Mouse (Mus musculus) liver, embryonic 14.5 days (tissue): ENCODE measurements at regions not wholly inside any gene's neighbourhood (a gene's known extent, or its start where the extent isn't known, plus 50 kb on each side); places are given as distances from the start of the nearest gene placed in this dataset.

ENCODE experiments used
- ATAC-seq: fragments of 200-750 bp; cut with Nextera tagmentation; 2 replicates; pipeline ENCODE4 v1.8.0; 2017; ENCODE audit warnings: moderate number of reproducible peaks, mild to moderate bottlenecking, moderate library complexity; ENCODE audit not compliant: insufficient read depth
- DNase-seq, 3 experiments: peaks; one replicate each; pipeline ENCODE4 v3.0.0-alpha.2; 2012 to 2013; ENCODE audit warnings: low read depth in 3 of 3, low spot score in 3 of 3
- H3K27ac ChIP-seq: fragments of 300-500 bp; sonication (generic); 2 replicates; pipeline ENCODE4 v1.5.1; 2014; ENCODE audit warnings: moderate library complexity, mild to moderate bottlenecking, control low read depth, inconsistent platforms
- H3K27me3 ChIP-seq: fragments of 300-500 bp; sonication (generic); 2 replicates; pipeline ENCODE4 v1.6.1; 2014; ENCODE audit warnings: mild to moderate bottlenecking, low read length, moderate library complexity; ENCODE audit not compliant: control insufficient read depth, insufficient read depth
- H3K36me3 ChIP-seq: fragments of 300-500 bp; sonication (generic); replicated peaks from 2 replicates; pipeline ENCODE4 v1.6.1; 2014; ENCODE audit warnings: low read depth; ENCODE audit not compliant: control insufficient read depth, insufficient read depth
- H3K4me1 ChIP-seq, 2 experiments: fragments of 200-500 bp in 1 of 2; fragments of 300-500 bp in 1 of 2; sonication (generic) in 1 of 2; replicated peaks; 2 replicates each; pipeline ENCODE4 v1.6.1; 2012 to 2014; ENCODE audit warnings: antibody characterized with exemption in 1 of 2, inconsistent platforms in 1 of 2, low read length in 1 of 2; ENCODE audit not compliant: control insufficient read depth in 2 of 2, insufficient read depth in 2 of 2
- H3K4me2 ChIP-seq: fragments of 300-500 bp; sonication (generic); 2 replicates; pipeline ENCODE4 v1.6.1; 2014; ENCODE audit warnings: low read depth, mild to moderate bottlenecking, control low read depth, moderate library complexity
- H3K4me3 ChIP-seq, 2 experiments: fragments of 200-500 bp in 1 of 2; fragments of 300-500 bp in 1 of 2; sonication (generic) in 1 of 2; 2 replicates each; pipeline ENCODE4 v1.5.1; 2012 to 2014; ENCODE audit warnings: low read depth in 2 of 2, low read length in 2 of 2, mild to moderate bottlenecking in 2 of 2, control low read depth in 1 of 2, inconsistent platforms in 1 of 2, moderate library complexity in 1 of 2; ENCODE audit not compliant: insufficient read depth in 1 of 2
- H3K9ac ChIP-seq: fragments of 300-500 bp; sonication (generic); replicated peaks from 2 replicates; pipeline ENCODE4 v1.6.1; 2014; ENCODE audit warnings: mild to moderate bottlenecking, control low read depth, moderate library complexity
- H3K9me3 ChIP-seq: fragments of 300-500 bp; sonication (generic); 2 replicates; pipeline ENCODE4 v1.6.1; 2016; ENCODE audit warnings: low read length, mixed read lengths; ENCODE audit not compliant: control insufficient read depth
- CTCF ChIP-seq: IDR thresholded peaks from 2 replicates; pipeline ENCODE4 v1.5.1; 2016; ENCODE audit warnings: antibody characterized with exemption, low read depth, control low read depth
- EP300 ChIP-seq: IDR thresholded peaks from 2 replicates; pipeline ENCODE4 v1.6.1; 2016; ENCODE audit warnings: antibody characterized with exemption, low read depth
- WGBS: fragments of 180-500 bp; shearing (Covaris S2); extraction: QIAGEN DNeasy Blood & Tissue Kit; methylation state at CpG from one replicate; pipeline ENCODE4 v1.1.7; 2014; ENCODE audit not compliant: insufficient replicate concordance; 5-methylcytosine and 5-hydroxymethylcytosine counted together

DNA sequence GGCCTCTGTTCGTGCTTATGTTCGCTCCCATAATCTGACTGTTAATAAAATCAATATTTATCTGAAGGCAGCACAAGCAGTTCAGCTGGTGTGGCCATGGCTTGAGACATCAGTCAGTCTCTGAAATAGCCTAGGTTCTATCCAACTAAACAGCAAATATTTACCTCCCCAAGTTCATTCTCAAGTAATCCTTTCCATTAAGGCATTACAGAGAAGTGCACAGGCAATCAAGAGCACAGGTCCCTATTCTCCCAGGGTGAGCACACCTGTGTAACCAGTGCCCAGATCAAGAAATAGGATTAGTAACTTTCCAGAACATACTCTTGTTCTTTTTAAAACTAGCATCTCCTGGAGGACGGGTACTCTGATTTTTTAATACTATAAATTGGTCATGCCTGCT lies 199.2 kb upstream of the Bmp2 start:
- no peak for TF ChIP-seq CTCF
- TF ChIP-seq EP300 = no peak
- H3K9me3 ChIP-seq = no peaks in the 10 kb centered on the region
- H3K27me3 ChIP-seq = no peaks in the 10 kb centered on the region
- no peak overlapping the region for H3K4me3 ChIP-seq
- H3K27ac ChIP-seq = no peak overlapping the region
- H3K36me3 ChIP-seq = no peaks in the 10 kb centered on the region
- H3K4me2 ChIP-seq = no peak overlapping the region
- no peak overlapping the region for H3K9ac ChIP-seq
- ATAC-seq (no peak), DNase-seq (no peak)
- 62% methylated on average over 3 of the region's 3 CpGs for WGBS
- no peaks in the 10 kb centered on the region for H3K4me1 ChIP-seq

DNA sequence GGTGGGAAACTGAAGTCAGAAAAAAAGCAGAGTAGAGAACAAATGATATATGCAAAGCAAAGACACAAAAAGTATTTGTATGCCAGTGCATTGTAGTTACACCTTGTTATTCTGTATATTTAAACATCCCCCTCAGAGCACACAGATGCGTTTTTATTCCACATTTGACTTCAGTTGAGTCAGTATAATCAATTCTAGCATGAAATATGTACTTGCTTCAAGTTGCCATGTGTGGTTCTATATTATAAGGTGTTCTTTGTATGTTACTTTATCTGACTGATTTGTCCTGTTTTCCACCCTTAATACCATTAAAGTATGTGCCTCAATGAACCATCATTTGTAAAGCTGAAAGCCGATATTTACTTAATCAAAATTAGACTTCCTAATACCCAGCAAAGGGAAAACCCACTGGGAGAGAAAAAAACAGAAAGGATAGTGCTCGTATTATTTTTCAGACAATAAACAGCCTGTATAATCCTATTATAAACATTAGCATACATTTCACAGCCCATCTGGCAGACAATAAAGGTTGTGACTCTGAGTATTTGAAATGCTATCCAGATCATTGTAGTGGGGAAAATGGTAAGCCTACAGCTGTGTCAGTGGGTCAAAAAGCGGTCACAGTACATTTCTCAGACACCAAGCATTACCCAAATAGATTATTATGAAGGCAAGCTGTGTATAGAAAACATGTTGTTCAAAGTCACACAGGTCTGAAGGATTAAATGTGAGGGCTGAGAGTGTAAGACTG lies 189.1 kb upstream of the Bmp2 start:
- no peak overlapping the region for H3K27ac ChIP-seq
- TF ChIP-seq EP300 (no peak), CTCF (no peak)
- no peak overlapping the region for H3K9ac ChIP-seq
- H3K9me3 ChIP-seq = no peaks in the 10 kb centered on the region
- H3K4me2 ChIP-seq = no peak overlapping the region
- H3K27me3 ChIP-seq = no peaks in the 10 kb centered on the region
- DNase-seq (no peak), ATAC-seq (no peak)
- no peaks in the 10 kb centered on the region for H3K4me1 ChIP-seq
- 52% methylated on average over 4 of the region's 4 CpGs for WGBS
- H3K36me3 ChIP-seq = no peaks in the 10 kb centered on the region
- no peak overlapping the region for H3K4me3 ChIP-seq

DNA sequence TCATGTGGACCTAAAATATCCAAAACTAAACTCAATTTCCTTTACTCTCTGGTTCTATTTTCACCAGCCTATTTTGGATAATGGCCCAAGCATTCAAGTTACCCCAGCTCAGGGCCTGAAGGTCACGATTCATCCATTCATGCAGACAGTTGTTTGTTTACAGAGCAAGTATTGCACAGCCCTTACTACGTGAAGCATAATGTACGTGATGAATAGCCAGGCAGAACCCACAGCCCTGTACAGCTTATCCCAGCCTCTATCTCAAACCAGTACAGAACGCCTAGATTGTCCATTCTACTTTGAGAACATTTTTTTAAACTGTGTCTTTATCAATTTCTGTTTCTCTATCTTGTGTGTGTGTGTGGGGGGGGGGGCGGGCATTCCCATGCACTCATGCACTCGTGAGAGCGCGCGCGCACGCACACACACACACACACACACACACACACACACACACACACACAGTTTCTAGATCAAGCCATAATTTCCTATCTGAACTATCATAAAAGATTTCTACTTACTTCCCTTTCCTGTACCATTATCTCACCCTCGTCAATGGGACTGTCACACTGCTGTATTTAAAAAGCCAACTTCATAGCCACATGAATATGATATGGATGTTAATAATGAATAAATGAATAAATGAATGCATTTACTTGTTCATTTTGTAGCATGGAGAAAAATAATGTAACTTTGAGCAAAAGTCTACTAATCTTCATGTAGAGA lies 180.3 kb upstream of the Bmp2 start:
- H3K4me1 ChIP-seq = peaks cover 5 to 18% of the 10 kb centered on the region in 2 experiments
- TF ChIP-seq CTCF = no peak
- TF ChIP-seq EP300 = no peak
- H3K9ac ChIP-seq = no peak overlapping the region
- no peak overlapping the region for H3K4me2 ChIP-seq
- ATAC-seq (no peak), DNase-seq (no peak)
- H3K9me3 ChIP-seq = no peaks in the 10 kb centered on the region
- H3K4me3 ChIP-seq = no peak overlapping the region
- no peak overlapping the region for H3K27ac ChIP-seq
- no peaks in the 10 kb centered on the region for H3K27me3 ChIP-seq
- H3K36me3 ChIP-seq = no peaks in the 10 kb centered on the region
- WGBS = 69% methylated on average over 12 of the region's 12 CpGs

DNA sequence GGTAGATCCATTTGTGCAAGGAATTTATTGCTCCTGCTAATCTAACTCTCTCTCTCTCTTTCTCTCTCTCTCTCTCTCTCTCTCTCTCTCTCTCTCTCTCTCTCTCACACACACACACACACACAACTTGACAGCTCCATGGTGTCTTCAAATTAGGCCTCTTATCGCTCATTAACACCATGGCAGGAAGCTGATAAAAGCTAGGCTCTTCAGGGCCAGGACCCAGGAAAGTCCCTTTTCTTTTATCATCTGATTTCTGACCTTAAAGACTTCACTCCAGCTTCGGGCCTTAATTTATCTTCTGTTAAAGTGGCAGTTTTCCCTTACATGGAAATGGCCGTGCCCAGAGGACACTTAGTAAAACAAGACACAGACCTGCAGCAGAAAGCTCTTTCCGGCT lies 178.4 kb upstream of the Bmp2 start:
- DNase-seq (peak; percentile 27 to 65 (median 30)), ATAC-seq (peak; percentile 95)
- H3K9me3 ChIP-seq = no peaks in the 10 kb centered on the region
- no peak overlapping the region for H3K4me3 ChIP-seq
- WGBS = 14% methylated on average over 4 of the region's 4 CpGs
- H3K9ac ChIP-seq = no peak overlapping the region
- TF ChIP-seq CTCF (no peak), EP300 (peak; percentile 49; the same call in 1 of the 2 replicates)
- 0 out of 2 replicates have a peak overlapping the region, but pooled peaks have one; percentile 22 for H3K27ac ChIP-seq
- peak overlapping the region; percentile 37 for H3K4me2 ChIP-seq
- peaks cover 5 to 18% of the 10 kb centered on the region in 2 experiments for H3K4me1 ChIP-seq
- no peaks in the 10 kb centered on the region for H3K36me3 ChIP-seq
- no peaks in the 10 kb centered on the region for H3K27me3 ChIP-seq

DNA sequence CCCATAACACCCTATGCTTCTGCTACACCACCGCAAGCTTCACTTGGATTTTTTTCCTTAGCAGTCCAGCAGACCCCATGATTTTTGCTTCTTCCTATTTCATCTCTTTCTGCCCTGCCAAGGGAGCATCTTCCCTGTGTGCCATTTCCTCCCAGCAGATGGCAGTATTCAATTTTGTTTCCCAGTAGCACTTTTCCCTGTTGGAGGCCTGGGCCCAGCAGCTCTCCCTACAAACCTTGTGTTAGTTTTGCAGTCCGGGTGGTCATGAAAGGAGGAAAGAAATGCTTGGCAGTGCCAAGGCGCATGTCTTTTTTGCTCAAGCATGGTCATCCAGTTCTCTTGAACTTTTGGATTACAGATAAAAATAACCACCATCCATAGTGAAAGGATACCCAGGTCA lies 170.9 kb upstream of the Bmp2 start:
- Histone ChIP-seq H3K4me1 (peaks cover 0 to 3% of the 10 kb centered on the region in 2 experiments; a peak in 1 of 4 replicates), H3K9me3 (no peaks in the 10 kb centered on the region), H3K4me3 (no peak overlapping the region), H3K36me3 (no peaks in the 10 kb centered on the region), H3K4me2 (no peak overlapping the region), H3K9ac (no peak overlapping the region), H3K27me3 (no peaks in the 10 kb centered on the region), H3K27ac (no peak overlapping the region)
- ATAC-seq (peak; percentile 53; the same call in 1 of the 2 replicates), DNase-seq (peak in 1 of 3 experiments; percentile 4)
- peak; percentile 58 for TF ChIP-seq CTCF
- no peak for TF ChIP-seq EP300
- 50% methylated on average over 3 of the region's 3 CpGs for WGBS
